Mouse (Mus musculus): ENCODE data around the gene Gm7534. TPM values are rescaled to one million over a fixed set of nuclear protein-coding genes. Genes with fewer than 3 reads are reported as not detected.
A peak's percentile ranks its signal among the peaks of the same experiment; 100 is the strongest.

The Gm7534 gene
- polyA plus RNA-seq, 1 experiment from 2014 or later: 0.22 TPM

- DNase-seq (ENCODE audit: low spot score) (no peak), ATAC-seq (replicated peaks; ENCODE audit: low FRiP score, low read depth) (no peak)
- no peaks in the 10 kb centered on the region for H3K36me3 ChIP-seq (ENCODE audit: insufficient read depth, low read length)
- peak within 1 kb of the TSS; percentile 98 for H3K4me2 ChIP-seq (ENCODE audit: low read length)
- H3K27me3 ChIP-seq (ENCODE audit: insufficient read depth, low read length): peaks cover 13% of the 10 kb centered on the region
- peak within 1 kb of the TSS; percentile 73 for H3K4me3 ChIP-seq (replicated peaks; ENCODE audit: low read depth, low read length)
- TF ChIP-seq CTCF (IDR thresholded peaks at IDR 0.05; ENCODE audit: low read depth): no peak
- H3K9me3 ChIP-seq (replicated peaks; ENCODE audit: low read length): no peaks in the 10 kb centered on the region
- 77% methylated on average over 7 of the region's 7 CpGs for WGBS
- peaks cover 21% of the 10 kb centered on the region for H3K4me1 ChIP-seq (replicated peaks; ENCODE audit: insufficient read depth, low read length)
- no peak within 1 kb of the TSS for H3K27ac ChIP-seq
- H3K9ac ChIP-seq (ENCODE audit: low read depth, low read length): 0 out of 2 replicates have a peak within 1 kb of the TSS, but pooled peaks have one; percentile 78
These were observed 44.0 kb upstream of the Gm7534 start, which contains the start of gene Gm30191 for GRCm38 (mm10) chr4:134246719-134247258. TSS of gene Gm30191 (plus strand) at chr4:134246935.

GRCm38 (mm10) chr4:134246256-134246655 lies 43.5 kb upstream of the Gm7534 start:
- Histone ChIP-seq H3K27me3 (ENCODE audit: insufficient read depth, low read length) (peaks cover 8% of the 10 kb centered on the region; the same call in 1 of the 2 replicates), H3K9ac (ENCODE audit: low read depth, low read length) (no peak overlapping the region), H3K9me3 (replicated peaks; ENCODE audit: low read length) (no peaks in the 10 kb centered on the region), H3K27ac (no peak overlapping the region), H3K4me3 (replicated peaks; ENCODE audit: low read depth, low read length) (no peak overlapping the region), H3K4me1 (replicated peaks; ENCODE audit: insufficient read depth, low read length) (peaks cover 16% of the 10 kb centered on the region), H3K4me2 (ENCODE audit: low read length) (no peak overlapping the region), H3K36me3 (ENCODE audit: insufficient read depth, low read length) (no peaks in the 10 kb centered on the region)
- DNase-seq (ENCODE audit: low spot score) (no peak), ATAC-seq (replicated peaks; ENCODE audit: low FRiP score, low read depth) (no peak)
- 33% methylated on average over 4 of the region's 4 CpGs for WGBS
- TF ChIP-seq CTCF (IDR thresholded peaks at IDR 0.05; ENCODE audit: low read depth): no peak

GRCm38 (mm10) chr4:134245148-134245843 lies 42.5 kb upstream of the Gm7534 start, which contains the start of gene Zfp593:
TSS of gene Zfp593 (minus strand) at chr4:134245592.
- H3K9me3 ChIP-seq (replicated peaks; ENCODE audit: low read length): no peaks in the 10 kb centered on the region
- H3K4me2 ChIP-seq (ENCODE audit: low read length): peak within 1 kb of the TSS; percentile 98
- peak; percentile 95 for DNase-seq (ENCODE audit: low spot score)
- H3K4me1 ChIP-seq (replicated peaks; ENCODE audit: insufficient read depth, low read length): peaks cover 12% of the 10 kb centered on the region
- no peaks in the 10 kb centered on the region for H3K27me3 ChIP-seq (ENCODE audit: insufficient read depth, low read length)
- H3K36me3 ChIP-seq (ENCODE audit: insufficient read depth, low read length): no peaks in the 10 kb centered on the region
- ATAC-seq (replicated peaks; ENCODE audit: low FRiP score, low read depth): peak; percentile 70
- peak; percentile 79 for TF ChIP-seq CTCF (IDR thresholded peaks at IDR 0.05; ENCODE audit: low read depth)
- H3K9ac ChIP-seq (ENCODE audit: low read depth, low read length): peak within 1 kb of the TSS; percentile 78
- WGBS: under 1% methylated on average over 60 of the region's 60 CpGs
- H3K27ac ChIP-seq: no peak within 1 kb of the TSS
- H3K4me3 ChIP-seq (replicated peaks; ENCODE audit: low read depth, low read length): peak within 1 kb of the TSS; percentile 73

GRCm38 (mm10) chr4:134243516-134244250 lies 40.9 kb upstream of the Gm7534 start, which contains the start of gene E130218I03Rik:
TSS of gene E130218I03Rik (plus strand) at chr4:134243662.
- peaks cover 13% of the 10 kb centered on the region for H3K4me1 ChIP-seq (replicated peaks; ENCODE audit: insufficient read depth, low read length)
- H3K4me3 ChIP-seq (replicated peaks; ENCODE audit: low read depth, low read length): peak within 1 kb of the TSS; percentile 73; the same call in 1 of the 2 replicates
- no peak for TF ChIP-seq CTCF (IDR thresholded peaks at IDR 0.05; ENCODE audit: low read depth)
- ATAC-seq (replicated peaks; ENCODE audit: low FRiP score, low read depth): no peak
- no peaks in the 10 kb centered on the region for H3K9me3 ChIP-seq (replicated peaks; ENCODE audit: low read length)
- no peaks in the 10 kb centered on the region for H3K36me3 ChIP-seq (ENCODE audit: insufficient read depth, low read length)
- H3K27ac ChIP-seq: no peak within 1 kb of the TSS
- H3K27me3 ChIP-seq (ENCODE audit: insufficient read depth, low read length): no peaks in the 10 kb centered on the region
- peak within 1 kb of the TSS; percentile 78; the same call in 1 of the 2 replicates for H3K9ac ChIP-seq (ENCODE audit: low read depth, low read length)
- peak within 1 kb of the TSS; percentile 98 for H3K4me2 ChIP-seq (ENCODE audit: low read length)
- DNase-seq (ENCODE audit: low spot score): no peak
- WGBS: 91% methylated on average over 17 of the region's 17 CpGs

- H3K9ac ChIP-seq (ENCODE audit: low read depth, low read length): no peak overlapping the region
- 9% methylated on average over 10 of the region's 10 CpGs for WGBS
These were observed 35.9 kb upstream of the Gm7534 start for GRCm38 (mm10) chr4:134238686-134239085.

GRCm38 (mm10) chr4:134238279-134238651 lies 35.5 kb upstream of the Gm7534 start, which contains the start of gene Cnksr1:
TSS of gene Cnksr1 (minus strand) at chr4:134238399.
- H3K27me3 ChIP-seq (ENCODE audit: insufficient read depth, low read length): no peaks in the 10 kb centered on the region
- peak within 1 kb of the TSS; percentile 53 for H3K4me2 ChIP-seq (ENCODE audit: low read length)
- H3K36me3 ChIP-seq (ENCODE audit: insufficient read depth, low read length): no peaks in the 10 kb centered on the region
- ATAC-seq (replicated peaks; ENCODE audit: low FRiP score, low read depth) (peak; percentile 94), DNase-seq (ENCODE audit: low spot score) (peak; percentile 59)
- H3K4me3 ChIP-seq (replicated peaks; ENCODE audit: low read depth, low read length): peak within 1 kb of the TSS; percentile 34
- 0 out of 2 replicates have a peak, but pooled peaks cover 3% of the 10 kb centered on the region for H3K4me1 ChIP-seq (replicated peaks; ENCODE audit: insufficient read depth, low read length)
- peak within 1 kb of the TSS; percentile 50 for H3K9ac ChIP-seq (ENCODE audit: low read depth, low read length)
- H3K9me3 ChIP-seq (replicated peaks; ENCODE audit: low read length): no peaks in the 10 kb centered on the region
- peak within 1 kb of the TSS; percentile 68 for H3K27ac ChIP-seq
- TF ChIP-seq CTCF (IDR thresholded peaks at IDR 0.05; ENCODE audit: low read depth): no peak
- 2% methylated on average over 18 of the region's 18 CpGs for WGBS

More at GRCm38 (mm10) chr4:134238686-134239085, 35.9 kb upstream of the Gm7534 start:
- no peaks in the 10 kb centered on the region for H3K36me3 ChIP-seq (ENCODE audit: insufficient read depth, low read length)
- DNase-seq (ENCODE audit: low spot score) (no peak), ATAC-seq (replicated peaks; ENCODE audit: low FRiP score, low read depth) (no peak)
- no peak for TF ChIP-seq CTCF (IDR thresholded peaks at IDR 0.05; ENCODE audit: low read depth)
- H3K4me3 ChIP-seq (replicated peaks; ENCODE audit: low read depth, low read length): peak overlapping the region; percentile 34; the same call in 1 of the 2 replicates
- no peaks in the 10 kb centered on the region for H3K27me3 ChIP-seq (ENCODE audit: insufficient read depth, low read length)
- H3K27ac ChIP-seq: no peak overlapping the region
- peak overlapping the region; percentile 53 for H3K4me2 ChIP-seq (ENCODE audit: low read length)
- no peaks in the 10 kb centered on the region for H3K9me3 ChIP-seq (replicated peaks; ENCODE audit: low read length)
- 0 out of 2 replicates have a peak, but pooled peaks cover 3% of the 10 kb centered on the region for H3K4me1 ChIP-seq (replicated peaks; ENCODE audit: insufficient read depth, low read length)
